Mouse (Mus musculus): ENCODE measurements around the gene Vps16.

The Vps16 gene

DNA sequence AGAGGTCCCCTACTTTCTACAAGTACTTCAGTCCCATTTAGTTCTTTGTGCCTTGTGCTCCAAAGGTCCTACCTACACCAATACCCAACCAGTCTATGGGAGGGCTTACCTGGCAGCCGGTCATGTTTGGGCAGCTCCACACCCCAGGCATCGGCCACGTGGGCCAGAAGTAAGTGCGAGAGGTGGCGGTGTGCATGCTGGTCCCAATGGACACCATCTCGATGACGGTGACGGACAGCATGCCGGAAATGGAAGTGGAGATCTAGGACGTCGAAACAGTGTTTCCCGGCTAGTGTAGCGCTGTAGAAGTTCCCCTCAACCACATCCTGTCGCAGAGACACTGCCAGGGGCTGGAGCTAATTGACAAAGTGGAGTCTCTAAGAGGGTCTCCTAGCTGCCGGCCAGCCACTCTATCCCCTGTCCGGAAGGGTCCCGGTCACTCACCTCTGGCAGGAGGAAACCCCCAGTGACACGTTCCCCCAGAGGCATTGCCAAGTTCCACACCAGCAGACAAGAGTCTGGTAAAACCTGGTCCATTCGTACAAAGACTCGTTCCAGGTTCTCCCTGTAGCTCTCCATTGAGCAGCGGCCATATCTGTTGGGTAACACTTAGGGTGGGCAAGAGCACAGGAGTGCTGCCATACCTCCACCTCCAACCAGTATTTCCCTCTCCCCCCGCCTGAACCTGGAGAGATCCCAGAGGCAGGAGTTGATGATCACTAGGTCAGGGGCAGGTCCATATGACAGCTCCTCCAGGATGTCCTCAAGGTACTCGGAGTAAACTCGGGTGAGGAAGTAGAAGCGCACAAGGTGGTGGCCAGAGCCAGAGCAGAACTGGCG lies 2.1 kb upstream of the Vps16 start:
- no peak for DNase-seq (ENCODE audit: low read depth, low spot score)

DNA sequence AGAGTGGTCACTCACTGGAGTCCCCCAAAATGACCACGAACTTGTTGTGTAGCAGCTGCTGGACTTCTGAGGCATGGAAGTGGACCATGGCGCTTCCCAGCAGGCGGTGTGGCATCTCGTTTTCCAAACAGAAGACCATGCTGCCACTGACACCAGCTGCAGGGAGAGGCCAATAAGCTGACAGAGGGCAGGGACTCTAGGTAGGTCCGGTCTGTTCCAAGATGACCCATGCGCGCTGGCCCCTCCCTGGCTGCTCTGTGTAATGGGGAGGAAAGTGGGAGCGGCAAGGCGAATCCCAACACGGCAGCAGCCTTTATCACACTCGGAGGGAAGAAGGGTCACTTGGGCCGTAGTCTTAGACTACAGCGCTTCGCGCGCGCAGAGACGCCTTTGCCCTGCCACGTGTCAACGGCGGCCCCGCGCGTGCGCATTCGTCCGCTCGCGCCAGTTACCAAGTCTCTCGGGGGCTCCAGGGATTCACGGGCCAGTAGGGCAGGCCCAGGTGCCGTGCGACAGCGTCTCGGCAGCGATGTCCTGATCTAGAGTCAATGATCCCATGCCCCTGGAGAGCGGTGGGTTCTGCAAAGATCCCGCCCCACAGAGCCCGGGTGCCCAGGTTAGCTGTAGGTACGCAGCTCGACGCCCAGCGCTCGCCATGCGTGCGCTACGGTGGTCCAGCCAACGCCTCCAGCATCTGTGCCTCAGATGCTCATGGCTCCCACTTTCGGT lies 578 bp upstream of the Vps16 start:
- peak; percentile 51 for DNase-seq (ENCODE audit: low read depth, low spot score)

DNA sequence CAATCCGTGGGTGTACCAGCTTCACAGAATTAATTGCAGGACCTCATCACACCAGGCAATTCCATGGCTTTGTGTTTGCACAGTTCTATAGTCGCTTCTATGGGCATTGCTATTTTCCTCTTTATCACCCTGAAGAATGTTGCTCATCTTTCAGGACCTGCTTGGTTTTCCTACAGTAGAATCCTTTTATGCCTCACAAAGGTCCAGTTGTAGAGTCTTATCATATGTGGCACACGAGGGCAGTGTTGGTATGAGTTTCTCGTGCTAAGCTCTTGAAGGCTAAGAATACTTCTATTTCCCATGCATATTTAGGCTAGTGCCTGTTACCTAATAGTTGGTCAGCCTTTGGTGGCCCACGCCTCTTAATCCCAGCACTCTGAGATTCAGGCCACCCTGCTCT lies 973 bp downstream of the Vps16 start:
- no peak for DNase-seq (ENCODE audit: low read depth, low spot score)

DNA sequence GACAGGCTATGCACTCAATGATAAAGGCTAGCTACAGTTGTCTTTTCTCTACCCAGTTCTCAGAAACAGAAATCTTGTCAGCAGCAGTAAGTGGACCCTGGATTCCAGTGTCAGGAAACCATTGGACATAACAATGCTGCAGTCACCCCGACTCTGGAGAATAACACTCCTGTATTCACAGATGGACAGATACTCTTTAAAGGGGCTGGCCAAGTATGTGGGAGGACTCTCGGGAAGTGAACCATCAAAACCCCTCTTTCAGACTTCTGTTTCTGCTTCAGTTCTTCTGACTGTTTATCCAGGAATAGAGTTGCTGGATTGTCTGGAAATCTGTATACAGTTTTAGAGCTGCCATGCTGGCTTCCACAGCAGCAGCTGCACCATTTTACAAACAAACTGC lies 5.7 kb downstream of the Vps16 start:
- DNase-seq (ENCODE audit: low read depth, low spot score), result no peak

DNA sequence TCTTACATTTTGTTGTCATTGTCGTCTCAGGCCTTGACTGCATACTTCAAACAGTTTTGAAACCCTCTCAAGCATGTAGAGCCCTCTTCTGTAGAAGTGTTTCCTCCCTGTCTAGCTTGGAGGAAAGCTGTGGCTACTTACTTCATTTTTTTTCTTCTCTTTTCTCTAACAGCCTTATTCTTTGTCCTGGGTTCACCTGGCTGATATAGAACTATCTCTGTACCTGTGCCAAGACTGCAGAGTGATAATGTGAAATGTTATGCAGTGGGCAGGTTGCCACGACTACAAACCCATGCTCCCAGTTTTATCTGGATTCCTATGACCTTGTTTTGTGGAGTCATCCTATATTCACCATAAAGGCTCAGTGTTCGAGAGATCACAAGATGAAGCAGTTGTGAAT lies 6.3 kb downstream of the Vps16 start:
- DNase-seq (ENCODE audit: low read depth, low spot score), result no peak

DNA sequence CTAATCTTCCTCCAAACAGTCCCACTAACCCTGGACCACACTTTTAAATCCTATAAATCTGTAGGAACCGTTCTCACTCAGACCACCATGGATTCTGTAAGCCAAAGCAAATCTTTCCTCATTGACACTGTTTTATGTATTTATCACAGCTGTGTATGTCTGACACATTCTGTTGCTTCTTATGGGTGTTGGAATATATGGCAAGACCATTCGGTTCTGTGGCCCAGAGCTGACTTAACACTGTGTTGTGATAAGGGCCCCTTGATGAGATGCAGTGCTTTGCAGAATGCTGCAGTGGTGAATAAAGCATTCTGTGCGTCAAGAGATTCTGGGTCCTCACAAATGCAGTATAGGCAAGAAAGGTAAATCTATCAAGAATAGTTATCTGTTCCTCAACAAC lies 8.0 kb downstream of the Vps16 start:
- DNase-seq (ENCODE audit: low read depth, low spot score), result no peak

DNA sequence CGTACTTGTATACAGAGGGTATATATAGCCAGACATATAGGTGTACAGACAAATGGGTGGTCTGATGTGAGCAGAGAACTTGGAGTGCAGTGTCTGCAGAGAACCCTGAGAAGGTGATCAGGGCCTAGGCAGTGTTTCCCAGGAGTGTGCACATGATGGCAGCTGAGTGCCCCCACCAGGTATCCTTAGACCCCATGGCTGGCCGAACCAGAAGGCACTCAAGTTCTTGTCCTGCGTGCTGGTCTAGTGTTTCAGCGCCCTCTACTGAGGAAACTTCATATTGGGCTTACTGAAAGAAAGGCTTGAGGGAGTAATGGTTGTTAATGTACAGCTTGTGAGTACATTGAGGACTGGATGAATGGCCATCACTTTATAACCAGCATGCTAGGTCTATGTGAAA lies 9.0 kb downstream of the Vps16 start:
- DNase-seq (ENCODE audit: low read depth, low spot score), result no peak

DNA sequence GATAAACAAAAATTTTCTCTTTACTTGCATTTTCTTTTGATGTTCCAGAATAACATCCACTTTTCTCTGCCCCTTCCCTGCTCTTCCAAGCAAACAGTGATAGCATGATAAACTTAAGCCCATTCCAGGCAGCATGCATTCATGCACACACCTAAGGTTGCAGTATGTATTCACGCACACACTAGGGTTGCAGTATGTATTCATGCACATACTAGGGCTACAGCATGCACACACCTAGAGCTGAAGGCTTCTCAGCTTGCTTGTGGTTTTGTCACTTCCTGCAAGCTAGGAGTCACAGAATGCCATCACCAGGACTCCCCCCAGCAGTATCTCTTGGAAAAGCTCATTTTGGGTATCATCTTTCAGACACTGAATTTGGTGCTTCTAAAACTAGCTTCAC lies 12.6 kb downstream of the Vps16 start:
- DNase-seq (ENCODE audit: low read depth, low spot score), result no peak

DNA sequence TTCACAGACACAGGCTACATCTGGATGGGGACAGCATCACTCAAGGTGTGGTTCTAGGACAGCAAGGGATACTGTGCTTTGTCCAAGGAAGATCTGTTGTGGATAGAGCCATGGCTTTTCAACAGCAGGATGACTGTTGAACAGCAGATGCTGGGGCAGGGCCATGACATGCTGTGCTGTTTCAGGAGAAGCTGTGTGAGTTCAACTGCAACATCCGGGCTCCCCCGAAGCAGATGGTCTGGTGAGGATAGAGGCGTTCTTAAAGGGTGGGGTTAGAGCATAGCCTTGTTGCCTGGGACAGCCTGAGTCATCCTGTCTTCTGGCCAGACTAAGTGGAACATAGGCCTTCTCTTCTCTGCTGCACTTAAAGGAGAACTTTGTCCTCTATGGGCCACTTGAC lies 14.7 kb downstream of the Vps16 start:
- DNase-seq (ENCODE audit: low read depth, low spot score), result no peak

DNA sequence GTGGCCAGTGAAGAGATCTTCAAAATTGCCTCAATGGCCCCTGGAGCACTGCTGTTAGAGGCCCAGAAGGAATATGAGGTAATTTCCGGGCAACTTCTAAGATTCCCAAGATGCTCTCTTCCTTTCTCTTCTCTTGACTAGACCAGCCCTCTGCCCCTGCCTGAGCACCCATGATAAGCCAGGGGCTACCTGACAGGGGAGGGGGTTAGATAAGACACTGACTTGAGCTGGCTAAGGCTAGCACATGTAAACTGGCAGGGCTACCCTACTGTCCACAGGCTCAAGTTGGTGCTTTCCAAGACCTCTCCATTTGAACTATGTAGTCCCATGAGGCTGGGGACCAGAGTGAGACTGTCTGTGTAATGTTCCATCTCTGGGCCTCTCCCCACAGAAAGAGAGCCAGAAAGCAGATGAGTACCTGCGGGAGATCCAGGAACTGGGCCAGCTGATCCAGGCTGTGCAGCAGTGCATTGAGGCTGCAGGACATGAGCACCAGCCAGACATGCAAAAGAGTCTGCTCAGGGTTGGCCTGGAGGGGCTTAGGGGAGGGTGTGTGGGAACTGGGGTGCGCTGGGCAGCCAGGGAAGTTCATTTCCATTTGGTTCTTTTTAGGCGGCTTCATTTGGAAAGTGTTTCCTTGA lies 15.8 kb downstream of the Vps16 start:
- no peak for DNase-seq (ENCODE audit: low read depth, low spot score)

DNA sequence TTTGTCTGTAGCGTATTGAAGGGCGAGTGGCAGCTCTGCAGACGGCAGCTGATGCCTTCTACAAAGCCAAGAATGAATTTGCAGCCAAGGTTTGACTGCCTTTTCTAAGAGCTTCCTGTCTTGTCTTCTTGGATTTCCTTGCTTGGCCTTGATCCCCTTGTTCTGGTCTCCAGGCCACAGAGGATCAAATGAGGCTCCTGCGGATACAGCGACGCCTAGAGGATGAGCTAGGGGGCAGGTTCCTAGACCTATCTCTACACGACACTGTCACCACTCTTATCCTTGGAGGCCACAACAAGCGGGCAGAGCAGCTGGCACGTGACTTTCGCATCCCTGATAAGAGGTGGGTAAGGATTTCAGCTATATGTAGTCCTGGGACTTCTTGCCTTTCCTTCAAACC lies 18.0 kb downstream of the Vps16 start:
- DNase-seq (ENCODE audit: low read depth, low spot score), result no peak

DNA sequence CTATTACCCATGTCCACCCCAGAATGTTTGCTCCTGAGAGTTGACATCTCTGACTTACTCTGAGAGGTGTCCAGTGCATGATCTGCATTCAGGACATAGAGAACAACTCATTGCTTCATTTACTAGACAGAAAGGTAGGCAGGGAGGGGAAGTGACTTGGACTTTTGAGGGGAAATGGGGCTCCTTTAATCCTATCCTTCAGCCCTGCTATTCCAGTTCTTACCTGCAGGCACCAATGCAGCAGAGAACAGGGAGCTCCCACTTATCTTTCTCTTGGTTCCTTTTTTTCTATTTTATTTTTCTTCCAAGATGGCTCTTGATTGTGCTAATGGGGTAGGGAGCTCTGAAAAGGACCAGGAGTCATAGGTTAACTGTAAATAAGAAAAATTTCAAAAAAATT lies 24.3 kb downstream of the Vps16 start:
- DNase-seq (ENCODE audit: low read depth, low spot score), result no peak

DNA sequence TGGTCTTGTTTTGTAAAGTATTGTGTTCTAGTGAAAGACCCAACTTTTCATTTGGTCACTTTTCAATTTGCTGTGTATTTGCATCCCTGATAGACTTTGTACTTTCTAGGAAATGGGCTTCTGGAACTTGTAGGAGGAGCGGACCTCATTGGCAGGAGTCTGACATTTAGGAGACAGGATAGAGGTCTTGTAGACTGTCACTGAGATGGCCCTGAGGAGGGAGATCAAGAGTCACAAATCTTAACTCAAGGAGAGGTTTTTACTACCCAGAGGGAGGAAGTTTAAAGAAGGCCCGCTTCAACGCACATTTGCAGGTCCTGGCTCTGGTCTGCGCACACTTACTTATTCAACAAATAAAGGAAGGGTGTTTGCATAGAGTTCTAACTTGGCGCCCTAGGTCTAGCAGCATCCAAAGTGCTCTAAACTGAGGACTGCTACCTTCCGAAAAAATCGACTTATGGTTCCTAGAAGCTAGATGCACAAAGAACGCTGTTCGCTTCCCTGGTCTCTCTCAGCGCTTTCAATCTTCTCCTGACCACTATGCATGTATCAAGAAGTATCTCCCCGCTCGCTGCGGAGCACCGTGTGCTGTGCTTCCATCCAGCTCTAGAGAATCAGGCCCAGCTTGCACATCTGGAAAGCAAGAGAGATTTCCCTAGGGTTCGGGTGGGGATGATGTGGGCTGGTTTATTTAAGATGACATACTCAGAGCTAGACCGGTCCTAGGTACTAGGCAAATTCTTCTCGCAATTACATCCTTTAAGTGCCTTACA lies 25.1 kb downstream of the Vps16 start:
- no peak for DNase-seq (ENCODE audit: low read depth, low spot score)

DNA sequence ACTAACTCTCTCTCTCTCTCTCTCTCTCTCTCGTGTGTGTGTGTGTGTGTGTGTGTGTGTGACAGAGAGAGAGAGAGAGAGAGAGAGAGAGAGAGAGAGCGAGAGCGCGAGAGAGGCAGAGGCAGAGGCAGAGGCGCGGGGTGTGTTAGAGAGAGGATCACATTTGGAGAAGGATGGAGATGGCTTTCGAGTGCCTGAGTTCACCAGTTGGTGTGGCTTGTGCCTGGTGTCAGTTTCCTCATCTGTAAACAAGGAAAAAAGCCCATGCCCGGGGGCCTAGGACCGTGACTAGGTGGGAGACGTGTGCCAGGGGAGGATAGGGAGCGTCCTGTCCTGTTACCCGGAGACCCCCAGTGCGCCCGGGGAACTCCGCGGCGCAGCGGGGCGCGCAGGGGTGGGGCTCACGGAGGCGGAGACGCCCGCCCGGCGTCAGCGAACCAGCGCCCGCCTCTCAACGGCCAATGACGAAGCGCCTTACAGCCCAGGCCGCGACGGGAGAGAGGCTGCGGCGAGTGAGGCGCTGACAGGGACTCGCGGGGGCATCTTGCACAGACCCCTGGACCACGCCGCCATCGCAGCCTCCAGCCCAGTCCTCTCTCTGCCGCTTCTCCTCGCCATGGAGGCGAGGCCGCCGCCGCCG lies 25.8 kb downstream of the Vps16 start, which contains the start of gene Ptpra:
Gene Ptpra (plus strand): TSS at position 485 of the 640 bp plus-strand sequence.
- peak; percentile 82 for DNase-seq (ENCODE audit: low read depth, low spot score)

DNA sequence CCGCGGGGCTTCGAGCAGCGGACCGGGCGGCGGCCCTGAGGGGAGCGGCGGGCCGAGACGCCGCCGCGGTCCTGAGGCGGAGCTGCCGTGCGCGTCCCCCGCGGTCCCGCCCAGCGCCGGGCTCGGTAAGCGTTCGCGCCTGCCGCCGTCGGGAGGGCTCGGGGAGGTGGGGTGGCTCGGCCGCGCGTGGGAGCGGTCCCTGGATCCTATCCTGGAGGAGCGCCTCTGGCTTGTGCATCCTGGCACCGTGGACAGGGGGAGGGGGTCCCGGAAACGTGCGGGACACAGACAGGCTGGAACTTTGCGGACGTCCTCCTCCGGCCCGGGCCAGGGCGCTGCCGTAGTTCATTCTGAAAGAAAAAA lies 26.3 kb downstream of the Vps16 start:
- DNase-seq (ENCODE audit: low read depth, low spot score), result no peak

DNA sequence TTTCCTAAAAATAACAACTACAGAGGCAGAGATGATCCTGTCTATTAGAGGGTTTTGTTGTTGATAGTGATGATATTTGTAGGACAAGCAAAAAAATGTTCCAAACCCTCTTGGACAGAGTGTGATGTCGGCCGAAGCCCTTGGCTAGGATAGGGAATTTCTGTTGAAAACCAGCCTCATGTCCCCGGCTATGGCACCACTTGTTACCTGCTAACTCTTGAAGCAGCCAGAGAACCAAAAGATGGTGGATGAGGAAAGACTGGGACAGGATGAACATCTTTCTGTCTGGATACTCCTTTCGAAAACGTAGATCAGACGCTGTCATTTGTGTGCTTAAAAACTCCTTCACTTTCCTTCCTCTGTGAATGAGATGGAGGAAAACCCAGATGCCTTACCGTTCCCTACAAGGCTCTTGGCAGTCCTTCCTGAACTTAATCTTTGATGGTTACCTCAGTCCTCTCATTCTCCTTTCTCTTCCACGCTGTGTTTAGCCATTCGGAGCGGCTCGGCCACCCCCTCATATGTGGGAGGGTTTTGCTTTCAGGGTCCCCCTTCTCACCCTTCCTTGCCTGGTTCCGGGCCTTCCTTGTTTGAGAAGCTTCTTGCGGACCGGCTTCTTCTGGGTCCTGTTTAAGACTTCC lies 27.1 kb downstream of the Vps16 start:
- no peak for DNase-seq (ENCODE audit: low read depth, low spot score)

DNA sequence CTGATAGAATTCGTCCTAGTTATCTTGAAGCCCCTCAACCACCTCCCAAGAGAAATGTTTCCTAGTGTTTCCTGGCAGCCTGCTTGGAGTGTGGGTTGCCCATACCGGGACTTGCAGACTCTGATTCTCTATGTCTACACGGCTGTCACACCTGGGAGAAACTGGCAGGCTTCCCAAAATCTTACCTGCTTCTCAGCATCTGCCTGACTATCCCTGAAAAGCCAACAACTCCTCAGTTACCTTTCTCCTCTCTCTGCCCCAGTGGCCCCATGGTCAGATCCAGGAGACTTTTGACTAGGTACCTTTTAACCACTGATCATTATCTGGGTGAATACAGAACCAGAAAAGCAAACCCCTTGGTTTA lies 27.6 kb downstream of the Vps16 start:
- no peak for DNase-seq (ENCODE audit: low read depth, low spot score)

DNA sequence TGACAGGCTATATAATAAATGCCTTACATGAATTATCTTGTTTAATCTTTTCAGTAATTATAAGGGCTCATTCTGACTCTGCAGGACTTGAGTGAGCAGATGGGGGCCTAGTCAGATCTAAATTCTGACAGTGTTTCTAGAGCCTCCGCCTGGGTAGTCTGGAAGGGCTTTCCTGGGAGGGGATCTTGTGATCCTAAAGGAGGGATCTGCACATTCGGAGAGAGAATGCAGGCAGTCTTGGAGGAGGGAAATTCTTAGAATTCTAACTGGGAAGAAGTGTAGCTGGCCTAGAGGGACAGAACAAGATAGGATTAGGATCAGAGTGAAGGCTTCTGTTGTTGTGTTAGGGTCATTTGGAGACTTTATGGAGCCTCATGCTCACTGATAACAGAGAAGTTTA lies 28.1 kb downstream of the Vps16 start:
- no peak for DNase-seq (ENCODE audit: low read depth, low spot score)

DNA sequence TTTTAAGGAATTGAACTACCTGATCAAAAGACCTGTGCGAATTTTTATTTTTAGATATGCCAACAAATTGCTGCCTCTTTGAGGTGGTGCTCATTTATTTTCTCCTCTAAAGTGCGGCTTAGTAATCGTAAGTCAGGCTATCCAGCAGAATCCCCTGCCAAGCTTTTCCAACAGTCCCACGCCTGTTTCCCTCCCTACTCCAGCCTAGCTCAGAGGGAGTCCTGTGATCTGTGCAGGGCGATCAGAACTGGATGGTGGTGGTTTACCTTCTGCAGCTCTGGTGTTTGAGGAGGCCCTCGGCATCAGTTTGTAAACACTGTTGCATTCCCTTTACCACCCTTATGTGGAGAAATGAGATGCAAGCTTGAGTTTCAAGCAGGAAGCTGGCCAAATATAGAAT lies 29.3 kb downstream of the Vps16 start:
- DNase-seq (ENCODE audit: low read depth, low spot score), result no peak

DNA sequence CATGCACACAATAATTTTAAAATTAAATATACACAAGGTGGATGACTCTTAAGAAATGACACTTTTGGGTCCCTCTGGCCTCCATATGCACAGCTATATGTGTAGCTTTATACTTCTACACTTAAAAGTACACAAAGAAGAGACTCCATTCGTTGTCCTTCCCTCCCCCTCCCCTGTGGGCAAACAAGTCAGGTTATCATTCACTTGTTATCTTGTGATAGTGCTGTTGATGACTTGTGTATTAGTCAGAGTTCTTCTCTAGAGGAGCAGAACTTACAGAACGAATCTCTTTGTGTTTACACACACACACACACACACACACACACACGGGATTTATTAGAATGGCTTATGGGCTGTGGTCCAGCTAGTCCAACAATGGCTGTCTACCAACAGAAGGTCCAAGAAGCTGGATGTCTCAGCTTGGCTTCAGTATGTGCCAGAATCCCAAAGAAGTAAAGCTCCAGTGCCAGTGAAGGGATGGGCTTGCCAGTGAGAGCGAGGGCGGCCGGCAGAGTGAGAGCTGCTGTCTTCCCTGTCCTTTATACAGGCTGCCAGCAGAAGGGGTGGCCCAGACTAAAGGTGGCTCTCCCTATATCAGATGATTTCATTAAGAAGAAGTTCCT lies 30.7 kb downstream of the Vps16 start:
- DNase-seq (ENCODE audit: low read depth, low spot score), result no peak

DNA sequence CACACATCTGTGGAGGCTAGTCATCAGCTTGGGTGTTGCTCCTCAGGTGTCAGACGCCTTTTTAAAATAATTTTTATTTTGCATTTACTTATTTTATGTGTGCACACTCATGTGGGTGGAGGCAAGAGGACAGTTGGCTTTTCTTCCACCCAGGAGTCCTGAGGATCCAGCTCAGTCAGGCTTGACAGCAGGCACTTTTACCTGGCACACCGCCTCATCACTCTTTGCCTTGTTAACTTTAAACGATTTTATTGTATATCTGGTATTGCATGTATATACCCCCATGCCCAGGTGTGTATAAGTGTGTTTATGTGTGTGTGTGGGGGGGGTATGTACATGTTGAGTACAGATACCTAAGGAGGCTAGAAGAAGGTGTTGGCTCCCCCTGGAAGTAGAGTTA lies 33.7 kb downstream of the Vps16 start:
- DNase-seq (ENCODE audit: low read depth, low spot score), result no peak

Measured in c-Kit-negative CD71-positive TER-119-positive erythroid progenitor cells, embryonic 14.5 days (primary cell).